Mouse (Mus musculus): ENCODE measurements around the gene Mbtps2.

Gene Mbtps2

GRCm38 (mm10) chrX:157500004-157500403 is 98.5 kb downstream of the Mbtps2 start:
- peak; percentile 21 for DNase-seq

- DNase-seq, result peak; percentile 52
Measured at GRCm38 (mm10) chrX:157493159-157493558, 105.4 kb downstream of the Mbtps2 start.

DNA sequence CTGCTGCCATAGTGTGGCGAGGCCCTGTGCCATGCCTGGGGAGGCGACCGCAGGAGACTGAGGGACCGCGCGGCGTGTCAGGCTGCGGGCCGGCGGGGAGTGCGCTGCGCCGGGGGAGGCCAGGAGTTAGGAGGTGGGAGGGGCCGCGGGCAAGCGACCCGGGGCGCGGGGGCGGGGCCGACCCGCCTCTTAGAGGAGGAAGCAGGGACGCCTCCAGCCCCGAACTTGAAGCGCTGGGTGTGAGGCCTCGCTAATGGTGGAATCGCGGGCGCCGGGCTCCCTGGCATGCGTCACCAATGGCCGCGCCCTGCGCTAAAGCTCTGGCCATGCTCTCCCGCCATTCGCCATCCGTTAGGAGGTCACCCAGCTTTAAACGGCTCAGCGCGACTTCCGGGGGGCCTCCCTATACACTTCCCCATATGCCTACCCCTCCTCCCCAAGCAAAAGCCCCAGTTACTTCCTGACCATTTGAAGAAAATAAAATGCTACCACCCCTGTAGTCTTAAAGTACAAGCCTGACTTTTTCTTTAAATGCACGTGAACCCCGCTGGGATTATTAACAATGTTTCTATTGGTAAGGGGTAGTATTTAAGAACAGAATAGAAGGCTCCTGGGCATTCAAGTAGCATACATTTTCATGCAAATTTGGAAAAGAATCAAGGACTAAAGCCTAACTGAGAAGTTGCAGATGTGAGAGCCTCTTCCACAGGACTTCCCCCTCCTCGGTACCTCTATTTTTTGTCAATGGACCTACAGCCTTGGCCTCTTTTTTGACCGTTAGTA is 106.4 kb downstream of the Mbtps2 start, which contains the start of gene Sms:
Sms (minus strand) TSS at position 344 of the 783 bp plus-strand sequence.
- peak; percentile 97 for DNase-seq

- peak; percentile 94 for DNase-seq
Measured at GRCm38 (mm10) chrX:157491145-157491935, 107.2 kb downstream of the Mbtps2 start.

- DNase-seq, result no peak
Measured at GRCm38 (mm10) chrX:157490769-157491144, 107.8 kb downstream of the Mbtps2 start.

GRCm38 (mm10) chrX:157489871-157490721 is 108.4 kb downstream of the Mbtps2 start:
- DNase-seq, result peak; percentile 36

GRCm38 (mm10) chrX:157488831-157489230 is 109.7 kb downstream of the Mbtps2 start:
- DNase-seq, result peak; percentile 44

DNA sequence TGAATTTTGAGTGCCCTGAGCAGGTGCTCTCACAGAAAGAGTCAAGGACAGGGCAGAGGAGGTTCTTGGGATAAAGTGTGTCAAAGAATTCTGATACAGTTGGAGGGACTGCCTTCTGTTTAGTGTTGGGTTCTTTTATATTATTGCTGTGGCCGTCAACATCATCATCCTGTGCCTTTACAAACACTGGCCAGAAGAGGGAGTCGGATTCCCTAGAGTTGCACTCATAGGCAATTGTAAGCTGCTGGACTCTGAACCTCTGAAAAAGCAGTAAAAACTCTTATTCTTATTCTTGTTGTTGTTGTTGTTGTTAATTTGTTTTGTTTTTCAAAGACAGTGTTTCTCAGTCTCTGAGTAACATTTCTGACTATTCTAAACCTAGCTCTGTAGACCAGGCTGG is 111.8 kb downstream of the Mbtps2 start:
- DNase-seq, result peak; percentile 65

Measured in heart, adult 11 months (tissue).